Mouse (Mus musculus) heart, adult 9 months (tissue): Measurements from ENCODE around the gene Gp9.

Experiments
- DNase-seq, 2 experiments: peaks; one replicate each; pipeline ENCODE4 v3.0.0; 2022; ENCODE audit warnings: low spot score in 2 of 2

Gene Gp9

GRCm38 (mm10) chr6:87809651-87810161 is 31.8 kb downstream of the Gp9 start:
- no peak for DNase-seq

GRCm38 (mm10) chr6:87810311-87810710 is 32.4 kb downstream of the Gp9 start:
- DNase-seq: no peak

- peak; percentile 79 to 87 for DNase-seq
Observed at GRCm38 (mm10) chr6:87810713-87811669, 33.1 kb downstream of the Gp9 start.

GRCm38 (mm10) chr6:87811675-87812338 is 33.9 kb downstream of the Gp9 start, which contains the start of gene Rab43:
TSS of gene Rab43 (minus strand) at chr6:87812164.
- peak; percentile 94 to 95 for DNase-seq

GRCm38 (mm10) chr6:87812656-87813055 is 34.8 kb downstream of the Gp9 start:
- DNase-seq: no peak

- DNase-seq: no peak
Observed at GRCm38 (mm10) chr6:87814486-87814885, 36.6 kb downstream of the Gp9 start.

- no peak for DNase-seq
Observed at GRCm38 (mm10) chr6:87820366-87820765, 42.5 kb downstream of the Gp9 start.
